Mouse (Mus musculus) cerebellum, adult 18-20 months (tissue): ENCODE results near the gene Sec14l2.
A peak's percentile ranks its signal among the peaks of the same experiment; 100 is the strongest.

ENCODE experiments used
- DNase-seq, 2 experiments: peaks; one replicate each; pipeline ENCODE4 v3.0.0; 2021

The Sec14l2 gene

GRCm38 (mm10) chr11:4122742-4123579 is at the start of gene Sec14l2:
Gene Sec14l2, minus strand, starts transcription at chr11:4123415.
- DNase-seq = no peak

- no peak for DNase-seq
These were observed 43.4 kb upstream of the Sec14l2 start for GRCm38 (mm10) chr11:4166467-4167090.

- DNase-seq = no peak
These were observed 41.5 kb upstream of the Sec14l2 start for GRCm38 (mm10) chr11:4164701-4165100.

GRCm38 (mm10) chr11:4160758-4161480 is 37.7 kb upstream of the Sec14l2 start:
- DNase-seq = no peak

- DNase-seq = peak; percentile 93 to 96
These were observed 36.8 kb upstream of the Sec14l2 start, which contains the start of the genes Ccdc157 and Sf3a1 for GRCm38 (mm10) chr11:4159808-4160708. Gene Ccdc157, minus strand, starts transcription at chr11:4160293. Gene Sf3a1, plus strand, starts transcription at chr11:4160350.

GRCm38 (mm10) chr11:4158676-4159075 is 35.5 kb upstream of the Sec14l2 start:
- DNase-seq = no peak

GRCm38 (mm10) chr11:4155641-4156040 is 32.4 kb upstream of the Sec14l2 start:
- DNase-seq = no peak

GRCm38 (mm10) chr11:4153694-4154093 is 30.5 kb upstream of the Sec14l2 start:
- DNase-seq = no peak

- DNase-seq = no peak
These were observed 26.7 kb upstream of the Sec14l2 start for GRCm38 (mm10) chr11:4149886-4150285.

GRCm38 (mm10) chr11:4148536-4149156 is 25.4 kb upstream of the Sec14l2 start:
- no peak for DNase-seq

GRCm38 (mm10) chr11:4148120-4148519 is 24.9 kb upstream of the Sec14l2 start:
- DNase-seq = no peak

- DNase-seq = no peak
These were observed 23.9 kb upstream of the Sec14l2 start for GRCm38 (mm10) chr11:4147098-4147497.

- no peak for DNase-seq
These were observed 23.2 kb upstream of the Sec14l2 start for GRCm38 (mm10) chr11:4146381-4146780.

GRCm38 (mm10) chr11:4143281-4144062 is 20.3 kb upstream of the Sec14l2 start:
- DNase-seq = no peak

- no peak for DNase-seq
These were observed 19.1 kb upstream of the Sec14l2 start for GRCm38 (mm10) chr11:4142352-4142751.

GRCm38 (mm10) chr11:4141505-4141904 is 18.3 kb upstream of the Sec14l2 start:
- no peak for DNase-seq

- DNase-seq = no peak
These were observed 15.7 kb upstream of the Sec14l2 start for GRCm38 (mm10) chr11:4138964-4139363.

GRCm38 (mm10) chr11:4134986-4135935 is 12.0 kb upstream of the Sec14l2 start, which contains the start of gene Rnf215:
Gene Rnf215, plus strand, starts transcription at chr11:4135202.
- DNase-seq = peak; percentile 90 to 98

GRCm38 (mm10) chr11:4134400-4134799 is 11.2 kb upstream of the Sec14l2 start:
- no peak for DNase-seq

- peak in 1 of 2 experiments; percentile 31 for DNase-seq
These were observed 10.2 kb upstream of the Sec14l2 start for GRCm38 (mm10) chr11:4133450-4133849.
